Mouse (Mus musculus) neural tube, embryonic 13.5 days (tissue): ENCODE data around the gene Efhb. TPM values are rescaled to one million over a fixed set of nuclear protein-coding genes. Genes with fewer than 3 reads are reported as not detected.

Source experiments
- ATAC-seq: fragments of 200-750 bp; cut with Nextera tagmentation; 2 replicates; pipeline ENCODE4 v1.8.0; 2017; ENCODE audit warnings: low read depth, mild to moderate bottlenecking, moderate TSS enrichment, moderate library complexity
- H3K27ac ChIP-seq: fragments of 300-500 bp; sonication (generic); replicated peaks from 2 replicates; pipeline ENCODE4 v1.5.1; 2015; ENCODE audit warnings: moderate library complexity, mild to moderate bottlenecking, inconsistent platforms
- H3K27me3 ChIP-seq: fragments of 300-500 bp; sonication (generic); 2 replicates; pipeline ENCODE4 v1.6.1; 2015; ENCODE audit warnings: mild to moderate bottlenecking, inconsistent platforms
- H3K36me3 ChIP-seq: fragments of 300-500 bp; sonication (generic); 2 replicates; pipeline ENCODE4 v1.6.1; 2015; ENCODE audit warnings: mild to moderate bottlenecking, inconsistent platforms
- H3K4me1 ChIP-seq: fragments of 300-500 bp; sonication (generic); replicated peaks from 2 replicates; pipeline ENCODE4 v1.6.1; 2015; ENCODE audit warnings: inconsistent platforms
- H3K4me2 ChIP-seq: fragments of 300-500 bp; sonication (generic); 2 replicates; pipeline ENCODE4 v1.6.1; 2015; ENCODE audit warnings: inconsistent platforms, mild to moderate bottlenecking, moderate library complexity
- H3K4me3 ChIP-seq: fragments of 300-500 bp; sonication (generic); 2 replicates; pipeline ENCODE4 v1.5.1; 2015; ENCODE audit warnings: mild to moderate bottlenecking, inconsistent platforms
- H3K9ac ChIP-seq: fragments of 300-500 bp; sonication (generic); 2 replicates; pipeline ENCODE4 v1.6.1; 2015; ENCODE audit warnings: moderate library complexity, mild to moderate bottlenecking, inconsistent platforms
- H3K9me3 ChIP-seq: fragments of 300-500 bp; sonication (generic); 2 replicates; pipeline ENCODE4 v1.6.1; 2016; ENCODE audit warnings: inconsistent platforms
- WGBS: fragments of 180-500 bp; shearing (Covaris S2); methylation state at CpG from one replicate; pipeline ENCODE4 v1.1.7; 2015; 5-methylcytosine and 5-hydroxymethylcytosine counted together
- polyA plus RNA-seq: library from polyadenylated mRNA; unstranded; fragments of >200 nt; fragmentation: Nextera tagmentation; extraction: Ambion mirVana; gene quantifications from 2 replicates; pipeline ENCODE4 v1.2.1, GENCODE M21; 2015

The Efhb gene
- polyA plus RNA-seq, 1 experiment from 2014 or later, result 0.29 TPM

DNA sequence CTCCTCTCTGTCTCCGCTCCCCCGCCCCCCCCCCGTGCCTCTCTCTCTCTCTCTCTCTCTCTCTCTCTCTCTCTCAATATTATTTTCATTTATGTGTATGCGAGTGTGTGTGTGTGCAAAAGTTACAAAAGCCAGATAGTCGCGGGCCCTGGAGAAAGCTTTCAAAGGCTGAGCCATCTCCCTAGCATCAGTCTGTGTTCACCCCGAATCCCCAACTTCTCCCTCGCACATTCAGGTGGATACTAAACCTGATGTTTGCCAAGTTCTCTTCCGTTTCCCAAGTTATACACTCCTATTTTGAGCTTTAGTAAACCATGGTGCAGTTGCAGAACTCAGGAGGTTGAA, 347 bp upstream of the Efhb start:
- H3K4me2 ChIP-seq, result peak overlapping the region; percentile 57
- peak overlapping the region; percentile 61 for H3K9ac ChIP-seq
- ATAC-seq, result peak; percentile 42
- H3K27me3 ChIP-seq, result no peaks in the 10 kb centered on the region
- no peak overlapping the region for H3K27ac ChIP-seq
- H3K4me3 ChIP-seq, result peak overlapping the region; percentile 36
- H3K36me3 ChIP-seq, result no peaks in the 10 kb centered on the region
- H3K9me3 ChIP-seq, result no peaks in the 10 kb centered on the region
- H3K4me1 ChIP-seq, result peaks cover 11% of the 10 kb centered on the region
- WGBS, result 21% methylated on average over 7 of the region's 9 CpGs

GRCm38 (mm10) chr17:53456742-53457141, 6.4 kb downstream of the Efhb start:
- 82% methylated on average over 1 of the region's 1 CpGs for WGBS
- no peaks in the 10 kb centered on the region for H3K4me1 ChIP-seq
- H3K4me3 ChIP-seq, result no peak overlapping the region
- ATAC-seq, result no peak
- H3K27me3 ChIP-seq, result no peaks in the 10 kb centered on the region
- H3K36me3 ChIP-seq, result no peaks in the 10 kb centered on the region
- H3K9ac ChIP-seq, result no peak overlapping the region
- H3K4me2 ChIP-seq, result no peak overlapping the region
- H3K27ac ChIP-seq, result no peak overlapping the region
- H3K9me3 ChIP-seq, result 0 out of 2 replicates have a peak, but pooled peaks cover 6% of the 10 kb centered on the region

DNA sequence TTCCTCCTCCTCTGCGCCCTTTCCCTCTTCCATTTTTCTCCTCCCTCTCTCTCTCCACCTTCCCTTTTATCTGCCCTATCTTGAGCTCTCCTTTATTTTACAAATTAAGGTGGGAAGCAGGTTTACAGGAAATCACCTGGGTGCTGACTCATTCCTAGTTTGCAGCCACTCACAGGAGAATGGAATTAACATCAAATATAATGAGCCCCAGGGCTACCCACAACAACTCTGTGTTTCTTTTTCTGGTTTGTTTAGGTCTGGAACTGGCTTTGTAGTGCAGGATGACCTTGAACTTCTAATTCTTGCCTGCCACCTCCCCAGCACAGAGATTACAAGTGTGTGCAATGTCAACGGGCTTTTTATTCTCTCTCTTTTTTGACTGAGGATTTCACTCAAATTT, 7.0 kb downstream of the Efhb start:
- H3K27ac ChIP-seq, result no peak overlapping the region
- H3K4me3 ChIP-seq, result no peak overlapping the region
- H3K4me2 ChIP-seq, result no peak overlapping the region
- H3K9me3 ChIP-seq, result 0 out of 2 replicates have a peak, but pooled peaks cover 6% of the 10 kb centered on the region
- H3K4me1 ChIP-seq, result no peaks in the 10 kb centered on the region
- H3K36me3 ChIP-seq, result no peaks in the 10 kb centered on the region
- H3K9ac ChIP-seq, result no peak overlapping the region
- no peak for ATAC-seq
- 87% methylated on average over 2 of the region's 2 CpGs for WGBS
- H3K27me3 ChIP-seq, result no peaks in the 10 kb centered on the region

- Histone ChIP-seq H3K4me2 (no peak overlapping the region), H3K4me1 (no peaks in the 10 kb centered on the region), H3K36me3 (no peaks in the 10 kb centered on the region), H3K9me3 (no peaks in the 10 kb centered on the region), H3K4me3 (no peak overlapping the region), H3K27ac (no peak overlapping the region), H3K27me3 (no peaks in the 10 kb centered on the region), H3K9ac (no peak overlapping the region)
- ATAC-seq, result no peak
- 47% methylated on average over 10 of the region's 10 CpGs for WGBS
Observed at GRCm38 (mm10) chr17:53402689-53403306, 60.3 kb downstream of the Efhb start.

DNA sequence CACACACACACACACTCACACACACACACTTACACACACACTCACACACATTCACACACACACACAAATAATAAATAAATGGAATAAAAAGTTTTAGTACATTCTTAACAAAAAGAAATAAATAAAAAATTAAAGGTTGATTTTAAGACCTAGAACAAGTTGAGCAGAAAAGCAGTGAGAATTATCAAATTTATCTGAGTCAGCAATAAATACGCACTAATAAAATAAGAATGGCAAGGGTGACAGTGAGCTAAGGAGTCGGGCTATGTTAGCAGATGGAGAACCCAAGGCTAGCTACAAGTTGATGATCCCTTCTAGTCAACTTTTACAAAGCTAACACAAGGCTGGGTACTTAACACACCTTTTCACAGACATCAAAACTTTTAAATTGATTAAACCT, 69.9 kb downstream of the Efhb start:
- Histone ChIP-seq H3K9ac (no peak overlapping the region), H3K27me3 (no peaks in the 10 kb centered on the region), H3K27ac (no peak overlapping the region), H3K4me1 (no peaks in the 10 kb centered on the region), H3K4me3 (no peak overlapping the region), H3K4me2 (no peak overlapping the region), H3K9me3 (no peaks in the 10 kb centered on the region), H3K36me3 (no peaks in the 10 kb centered on the region)
- no peak for ATAC-seq
- 86% methylated on average over 2 of the region's 2 CpGs for WGBS

- no peak for ATAC-seq
- Histone ChIP-seq H3K9me3 (no peaks in the 10 kb centered on the region), H3K36me3 (no peaks in the 10 kb centered on the region), H3K4me3 (no peak overlapping the region), H3K27me3 (no peaks in the 10 kb centered on the region), H3K9ac (no peak overlapping the region), H3K27ac (no peak overlapping the region), H3K4me2 (no peak overlapping the region), H3K4me1 (no peaks in the 10 kb centered on the region)
- 36% methylated on average over 4 of the region's 4 CpGs for WGBS
Observed at GRCm38 (mm10) chr17:53389507-53389906, 73.6 kb downstream of the Efhb start.

- H3K4me3 ChIP-seq, result no peak overlapping the region
- peak; percentile 63; the same call in 1 of the 2 replicates for ATAC-seq
Observed at GRCm38 (mm10) chr17:53387581-53388473, 75.3 kb downstream of the Efhb start.

DNA sequence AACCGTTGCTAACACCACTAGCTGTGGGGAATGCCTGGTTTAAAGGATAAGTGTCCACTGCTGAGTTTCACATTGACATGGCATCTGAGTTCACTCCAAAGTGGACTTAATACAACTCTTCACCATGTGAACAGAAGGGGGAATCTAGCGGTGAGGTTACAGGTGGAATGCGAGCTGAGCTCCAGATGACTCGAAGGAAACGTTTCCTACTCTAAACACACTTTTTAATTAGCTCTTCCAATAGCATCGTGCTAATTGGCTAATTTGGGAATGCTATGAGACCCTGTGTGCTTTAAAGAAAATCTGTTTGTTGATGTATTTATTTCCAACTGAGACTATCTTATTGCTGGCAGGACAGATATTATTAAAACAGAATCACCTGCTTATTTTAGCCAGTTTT, 76.3 kb downstream of the Efhb start:
- 71% methylated on average over 6 of the region's 6 CpGs for WGBS
- Histone ChIP-seq H3K36me3 (no peaks in the 10 kb centered on the region), H3K4me1 (no peaks in the 10 kb centered on the region), H3K27me3 (no peaks in the 10 kb centered on the region), H3K4me3 (no peak overlapping the region), H3K9ac (no peak overlapping the region), H3K9me3 (no peaks in the 10 kb centered on the region), H3K4me2 (no peak overlapping the region), H3K27ac (no peak overlapping the region)
- no peak for ATAC-seq

More at GRCm38 (mm10) chr17:53387581-53388473, 75.3 kb downstream of the Efhb start:
- H3K4me2 ChIP-seq, result no peak overlapping the region
- no peak overlapping the region for H3K9ac ChIP-seq
- H3K36me3 ChIP-seq, result no peaks in the 10 kb centered on the region
- WGBS, result 50% methylated on average over 6 of the region's 6 CpGs
- H3K4me1 ChIP-seq, result no peaks in the 10 kb centered on the region
- H3K27me3 ChIP-seq, result no peaks in the 10 kb centered on the region
- H3K9me3 ChIP-seq, result no peaks in the 10 kb centered on the region
- no peak overlapping the region for H3K27ac ChIP-seq

DNA sequence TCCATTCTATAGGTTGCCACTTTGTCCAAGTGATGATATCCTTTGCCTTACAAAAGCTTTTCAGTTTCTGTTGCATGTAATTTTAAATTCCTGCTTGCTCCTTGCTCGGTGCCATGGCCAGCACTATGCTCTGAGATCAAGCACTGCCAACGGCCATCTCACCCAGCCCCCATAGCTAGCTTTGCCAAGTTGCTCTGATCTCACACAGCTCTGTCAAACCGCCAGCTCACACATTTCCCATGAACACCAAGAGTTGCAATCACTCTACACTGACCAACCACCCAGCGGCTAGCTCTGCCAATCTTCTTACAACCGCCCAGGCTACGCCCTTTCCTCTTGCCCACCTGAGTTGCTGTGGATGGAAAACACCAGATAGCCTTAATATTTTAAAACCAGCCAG, 99.0 kb downstream of the Efhb start:
- Histone ChIP-seq H3K27ac (no peak overlapping the region), H3K9ac (no peak overlapping the region), H3K4me1 (no peaks in the 10 kb centered on the region), H3K4me2 (no peak overlapping the region), H3K9me3 (no peaks in the 10 kb centered on the region), H3K4me3 (no peak overlapping the region), H3K27me3 (no peaks in the 10 kb centered on the region), H3K36me3 (no peaks in the 10 kb centered on the region)
- WGBS, result 89% methylated on average over 6 of the region's 6 CpGs
- ATAC-seq, result no peak

Other genes starting within 250 kb of the Efhb start
- 107 and 127 TPM in 2 replicates for gene Rab5a, start 15.9 kb upstream of the Efhb start, polyA plus RNA-seq
- gene Pp2d1, start 76.1 kb upstream of the Efhb start, polyA plus RNA-seq, result 0.18 and 0.31 TPM in 2 replicates
- gene Kat2b, start 103.5 kb upstream of the Efhb start, polyA plus RNA-seq, result 6.4 and 7.3 TPM in 2 replicates
- gene Sgo1, start 226.0 kb upstream of the Efhb start, polyA plus RNA-seq, result 8.2 and 9.1 TPM in 2 replicates